8 mouse cellular contexts compared by ENCODE assay signal in the genomic region with DNA sequence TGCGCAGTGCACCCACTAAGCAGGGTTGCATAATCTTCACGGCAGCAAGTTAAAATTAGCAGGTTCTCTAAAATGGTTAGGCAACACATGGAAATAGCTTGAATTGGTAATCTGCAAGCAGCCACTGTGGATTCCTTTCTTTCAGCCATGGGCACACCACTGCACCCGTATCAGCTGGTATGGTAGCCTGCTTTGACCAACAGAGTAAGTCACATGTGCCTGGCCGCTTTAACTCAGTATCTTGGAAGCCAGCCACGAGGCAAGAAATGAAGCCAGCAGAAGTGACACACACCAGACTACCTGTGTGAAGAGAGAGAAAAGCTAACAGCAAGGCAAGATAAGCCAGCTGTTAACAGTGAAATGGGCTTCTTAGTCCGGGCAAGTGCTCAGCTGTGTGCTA. TPM values are rescaled to one million over a fixed set of nuclear protein-coding genes. Genes with fewer than 3 reads are reported as not detected.
DNase-seq lines count a peak whose midpoint lies in the region; TF ChIP-seq lines count a peak whose summit lies in the region.
"Had no signal": no experiment of that assay in that cellular context is flagged by ENCODE, and none has a peak within 500 bp of the region (broad histone marks: within the 10 kb centered on the region; RNA-seq: fewer than 3 reads in every experiment).

No protein-coding gene starts in this region.

- H3K27ac ChIP-seq in MEL (ENCODE audit: control insufficient read depth, low read depth, low read length), result no peak overlapping the region
- H3K27ac ChIP-seq: lung, embryonic 15.5 days had no signal

- TF ChIP-seq CTCF in MEL (IDR thresholded peaks at IDR 0.05 in 2 of 3, conservative IDR thresholded peaks at IDR 0.05 in 1 of 3; ENCODE audit: control insufficient read depth in 1 of 3, insufficient read depth in 1 of 3, low read depth in 2 of 3, low read length in 3 of 3, poor library complexity in 1 of 3, severe bottlenecking in 1 of 3), result no peak
- no peak for TF ChIP-seq CTCF in lung, adult 2 months (IDR thresholded peaks at IDR 0.05; ENCODE audit: insufficient read depth, low read length)

- no peak overlapping the region for H3K4me3 ChIP-seq in MEL (ENCODE audit: control insufficient read depth in 1 of 2, insufficient read depth in 1 of 2, low read depth in 2 of 2, low read length in 2 of 2)
- H3K4me3 ChIP-seq in lung, adult 2 months (replicated peaks; ENCODE audit: extremely low read depth, low read depth, low read length), result peak overlapping the region; percentile 10
- H3K4me3 ChIP-seq: lung, embryonic 15.5 days had no signal

- DNase-seq in MEL (ENCODE audit: low read depth, low spot score), result no peak
- DNase-seq in adrenal gland, adult 18-20 months (ENCODE audit: low spot score in 2 of 2), result peak; percentile 29 to 30
- DNase-seq in gastrocnemius, postnatal 25 days, result peak; percentile 50
- DNase-seq in kidney, adult 9 months, result peak; percentile 81
- peak; percentile 73 for DNase-seq in lung, adult 2 months
- peak; percentile 45 for DNase-seq in telencephalon, adult 2 months (ENCODE audit: low read depth, low spot score)
- no peak for DNase-seq in spleen, postnatal 4 days (ENCODE audit: low spot score in 2 of 2)

- no peaks in the 10 kb centered on the region for H3K36me3 ChIP-seq in MEL (ENCODE audit: control insufficient read depth in 1 of 2, insufficient read depth in 2 of 2, low read length in 2 of 2)
- H3K36me3 ChIP-seq: lung, embryonic 15.5 days had no signal

- no peaks in the 10 kb centered on the region for H3K4me1 ChIP-seq in MEL (ENCODE audit: control insufficient read depth in 1 of 2, insufficient read depth in 2 of 2, low read length in 2 of 2)
- H3K4me1 ChIP-seq in lung, adult 2 months (ENCODE audit: control insufficient read depth, insufficient read depth, low read length), result peaks cover 12% of the 10 kb centered on the region

- no peak for TF ChIP-seq RAD21 in MEL (IDR thresholded peaks at IDR 0.05; ENCODE audit: low read depth, low read length)

- WGBS in lung, adult 2 months, result 25% methylated on average over 6 of the region's 6 CpGs

- TF ChIP-seq POLR2A in MEL (IDR thresholded peaks at IDR 0.05; ENCODE audit: control insufficient read depth in 1 of 2, insufficient read depth in 1 of 2, low read depth in 1 of 2, low read length in 2 of 2, poor library complexity in 1 of 2), result no peak
- TF ChIP-seq POLR2A in lung, adult 2 months (IDR thresholded peaks at IDR 0.05; ENCODE audit: borderline replicate concordance, extremely low read depth, low read depth, low read length), result no peak

- no peak for TF ChIP-seq EP300 in MEL (IDR thresholded peaks at IDR 0.05; ENCODE audit: low read depth in 1 of 2, low read length in 2 of 2)

- no peak overlapping the region for H3K9ac ChIP-seq in MEL (ENCODE audit: control insufficient read depth, low read depth, low read length, poor library complexity, severe bottlenecking)
- H3K9ac ChIP-seq: lung, embryonic 15.5 days had no signal

- H3K27me3 ChIP-seq in MEL (ENCODE audit: control insufficient read depth in 1 of 2, insufficient read depth in 2 of 2, low read length in 2 of 2), result no peaks in the 10 kb centered on the region; a peak in 2 of 4 replicates
- H3K27me3 ChIP-seq: lung, embryonic 15.5 days had no signal

- no peaks in the 10 kb centered on the region for H3K79me2 ChIP-seq in MEL (ENCODE audit: control insufficient read depth, insufficient read depth, low read length, poor library complexity)

- H3K9me3 ChIP-seq in MEL (replicated peaks; ENCODE audit: insufficient read depth, low read length), result no peaks in the 10 kb centered on the region
- H3K9me3 ChIP-seq: lung, embryonic 15.5 days had no signal

TF ChIP-seq in MEL, 35 proteins besides CTCF, POLR2A, EP300 and RAD21:
- 0 out of 2 replicates have a peak, but pooled peaks have one; percentile 26 for TF ChIP-seq ETS1 (IDR thresholded peaks at IDR 0.05; ENCODE audit: low read depth, low read length)
- no peak for TF ChIP-seq ZMIZ1 (IDR thresholded peaks at IDR 0.05; ENCODE audit: low read depth, low read length)
- TF ChIP-seq NELFE (IDR thresholded peaks at IDR 0.05; ENCODE audit: low read depth, low read length), result no peak

RNA-seq across cellular contexts. Expression of a gene that starts 52.2 kb away (rescaled TPM):
- total RNA-seq in MEL (2012; rRNA removed), result 10.1 and 10.3 TPM in 2 replicates
- 10 to 100 TPM in 1 of 2 experiments, not detected in 1; 27.4 TPM for polyA plus RNA-seq in MEL (2012; ENCODE audit: insufficient read depth in 1 of 2, insufficient read length in 2 of 2, low read depth in 1 of 2, low replicate concordance in 2 of 2, missing spikeins in 1 of 2)
- 10 to 100 TPM; 43.4 to 51.9 TPM for total RNA-seq in adrenal gland, adult 18-20 months (2021)
- total RNA-seq in gastrocnemius, postnatal 25 days (2021), result 10 to 100 TPM; 21.8 to 22.1 TPM
- polyA plus RNA-seq in lung, adult 2 months (2012; rRNA removed), result 252 and 262 TPM in 2 replicates

Comparison
In these comparisons a context has a peak if more than half of its experiments do, and no peak if none do; other contexts are left out.
1. DNase-seq: peak in adrenal gland, adult 18-20 months (2 of 2), gastrocnemius, postnatal 25 days (single experiment), kidney, adult 9 months (single experiment), lung, adult 2 months (single experiment) and telencephalon, adult 2 months (single experiment); none in MEL (single experiment) and spleen, postnatal 4 days (0 of 2).